Mouse (Mus musculus) mature B cell (primary cell): ENCODE results near the gene Mtrf1.
"Not testable (repeated sequence)": the region's sequence is repeated elsewhere in the genome, so short reads cannot be mapped to it uniquely, and the experiment has no call there.

Experiments
- in situ Hi-C: fragments of 300-500 bp; cut with MboI; formaldehyde crosslinking; loops from 2 replicates; pipeline ENCODE4 v1.14.3; 2019

Gene Mtrf1

GRCm38 (mm10) chr14:79445055-79445620 lies 47.6 kb downstream of the Mtrf1 start:
- in situ Hi-C loops, result no loop called here

GRCm38 (mm10) chr14:79451681-79452590 lies 54.4 kb downstream of the Mtrf1 start, which contains the start of gene Kbtbd6:
Gene Kbtbd6 (plus strand): TSS chr14:79451835.
- in situ Hi-C loops, result not testable (repeated sequence)

- in situ Hi-C loops, result not testable (repeated sequence)
Observed at GRCm38 (mm10) chr14:79452591-79452934, 55.0 kb downstream of the Mtrf1 start.

- in situ Hi-C loops, result loop anchor here (10.0 kb wide), 1 partner anchor 66 kb away; the partner anchor contains the start of genes Mtrf1 and Naa16
Observed at GRCm38 (mm10) chr14:79460401-79460800, 62.8 kb downstream of the Mtrf1 start.

GRCm38 (mm10) chr14:79460988-79461387 lies 63.4 kb downstream of the Mtrf1 start:
- in situ Hi-C loops, result loop anchor here (10.0 kb wide), 1 partner anchor 66 kb away; the partner anchor contains the start of genes Mtrf1 and Naa16

- in situ Hi-C loops, result loop anchor here (10.0 kb wide), 1 partner anchor 71 kb away; the partner anchor contains the start of genes Mtrf1 and Naa16
Observed at GRCm38 (mm10) chr14:79465623-79466022, 68.1 kb downstream of the Mtrf1 start.

- in situ Hi-C loops, result loop anchor here (10.0 kb wide), 1 partner anchor 73 kb away; the partner anchor contains the start of genes Mtrf1 and Naa16
Observed at GRCm38 (mm10) chr14:79467621-79468020, 70.0 kb downstream of the Mtrf1 start.
